Mouse (Mus musculus): ENCODE data around the gene Crocc2. TPM values are rescaled to one million over a fixed set of nuclear protein-coding genes. Genes with fewer than 3 reads are reported as not detected.

Gene Crocc2
- polyA plus RNA-seq, 2 experiments = 0.02 TPM; not detected in 1

- no peak for TF ChIP-seq EP300 (IDR thresholded peaks at IDR 0.05; ENCODE audit: low read depth)
- TF ChIP-seq CTCF (IDR thresholded peaks at IDR 0.05; ENCODE audit: low read depth) = no peak
- WGBS (ENCODE audit: insufficient replicate concordance) = 51% methylated on average over 10 of the region's 10 CpGs
Observed at GRCm38 (mm10) chr1:93161921-93162320, 6.6 kb upstream of the Crocc2 start.

GRCm38 (mm10) chr1:93162588-93162987 lies 5.9 kb upstream of the Crocc2 start:
- Histone ChIP-seq H3K9me3 (ENCODE audit: control insufficient read depth, low read length) (no peaks in the 10 kb centered on the region), H3K27ac (no peak overlapping the region), H3K27me3 (ENCODE audit: control insufficient read depth, insufficient read depth, low read length) (no peaks in the 10 kb centered on the region), H3K4me3 (ENCODE audit: insufficient read depth in 1 of 2, low read depth in 2 of 2, low read length in 2 of 2) (no peak overlapping the region), H3K36me3 (replicated peaks; ENCODE audit: control insufficient read depth, insufficient read depth, low read depth) (no peaks in the 10 kb centered on the region), H3K9ac (replicated peaks) (no peak overlapping the region), H3K4me1 (replicated peaks; ENCODE audit: control insufficient read depth in 2 of 2, insufficient read depth in 2 of 2, low read length in 1 of 2) (no peaks in the 10 kb centered on the region), H3K4me2 (ENCODE audit: low read depth) (no peak overlapping the region)
- TF ChIP-seq EP300 (IDR thresholded peaks at IDR 0.05; ENCODE audit: low read depth) (no peak), CTCF (IDR thresholded peaks at IDR 0.05; ENCODE audit: low read depth) (no peak)
- DNase-seq (ENCODE audit: low read depth in 3 of 3, low spot score in 3 of 3) (no peak), ATAC-seq (ENCODE audit: insufficient read depth) (no peak)
- WGBS (ENCODE audit: insufficient replicate concordance) = 58% methylated on average over 7 of the region's 7 CpGs

More at GRCm38 (mm10) chr1:93161921-93162320, 6.6 kb upstream of the Crocc2 start:
- ATAC-seq (ENCODE audit: insufficient read depth) = no peak
- Histone ChIP-seq H3K27me3 (ENCODE audit: control insufficient read depth, insufficient read depth, low read length) (no peaks in the 10 kb centered on the region), H3K9me3 (ENCODE audit: control insufficient read depth, low read length) (no peaks in the 10 kb centered on the region), H3K9ac (replicated peaks) (no peak overlapping the region), H3K36me3 (replicated peaks; ENCODE audit: control insufficient read depth, insufficient read depth, low read depth) (no peaks in the 10 kb centered on the region), H3K4me3 (ENCODE audit: insufficient read depth in 1 of 2, low read depth in 2 of 2, low read length in 2 of 2) (no peak overlapping the region), H3K4me2 (ENCODE audit: low read depth) (no peak overlapping the region), H3K4me1 (replicated peaks; ENCODE audit: control insufficient read depth in 2 of 2, insufficient read depth in 2 of 2, low read length in 1 of 2) (no peaks in the 10 kb centered on the region), H3K27ac (no peak overlapping the region)
- DNase-seq (ENCODE audit: low read depth in 3 of 3, low spot score in 3 of 3) = no peak

- WGBS (ENCODE audit: insufficient replicate concordance) = 50% methylated on average over 9 of the region's 9 CpGs
- no peak for ATAC-seq (ENCODE audit: insufficient read depth)
- Histone ChIP-seq H3K4me1 (replicated peaks; ENCODE audit: control insufficient read depth in 2 of 2, insufficient read depth in 2 of 2, low read length in 1 of 2) (no peaks in the 10 kb centered on the region), H3K4me3 (ENCODE audit: insufficient read depth in 1 of 2, low read depth in 2 of 2, low read length in 2 of 2) (no peak overlapping the region), H3K9ac (replicated peaks) (no peak overlapping the region), H3K4me2 (ENCODE audit: low read depth) (no peak overlapping the region), H3K36me3 (replicated peaks; ENCODE audit: control insufficient read depth, insufficient read depth, low read depth) (no peaks in the 10 kb centered on the region), H3K27me3 (ENCODE audit: control insufficient read depth, insufficient read depth, low read length) (no peaks in the 10 kb centered on the region), H3K27ac (no peak overlapping the region), H3K9me3 (ENCODE audit: control insufficient read depth, low read length) (no peaks in the 10 kb centered on the region)
- no peak for TF ChIP-seq CTCF (IDR thresholded peaks at IDR 0.05; ENCODE audit: low read depth)
- no peak for DNase-seq (ENCODE audit: low read depth in 3 of 3, low spot score in 3 of 3)
Observed at GRCm38 (mm10) chr1:93165447-93165846, 3.1 kb upstream of the Crocc2 start.

- Histone ChIP-seq H3K4me1 (replicated peaks; ENCODE audit: control insufficient read depth in 2 of 2, insufficient read depth in 2 of 2, low read length in 1 of 2) (no peaks in the 10 kb centered on the region), H3K36me3 (replicated peaks; ENCODE audit: control insufficient read depth, insufficient read depth, low read depth) (no peaks in the 10 kb centered on the region), H3K4me3 (ENCODE audit: insufficient read depth in 1 of 2, low read depth in 2 of 2, low read length in 2 of 2) (no peak overlapping the region), H3K27ac (no peak overlapping the region), H3K9ac (replicated peaks) (no peak overlapping the region), H3K27me3 (ENCODE audit: control insufficient read depth, insufficient read depth, low read length) (no peaks in the 10 kb centered on the region), H3K4me2 (ENCODE audit: low read depth) (no peak overlapping the region), H3K9me3 (ENCODE audit: control insufficient read depth, low read length) (no peaks in the 10 kb centered on the region)
- TF ChIP-seq CTCF (IDR thresholded peaks at IDR 0.05; ENCODE audit: low read depth) (no peak), EP300 (IDR thresholded peaks at IDR 0.05; ENCODE audit: low read depth) (no peak)
- whole genome bisulfite sequencing (ENCODE audit: insufficient replicate concordance) = 59% methylated on average over 11 of the region's 11 CpGs
- DNase-seq (ENCODE audit: low read depth in 3 of 3, low spot score in 3 of 3) (no peak), ATAC-seq (ENCODE audit: insufficient read depth) (no peak)
Observed at GRCm38 (mm10) chr1:93166346-93167079, 2.0 kb upstream of the Crocc2 start.

GRCm38 (mm10) chr1:93173665-93174064 lies 5.1 kb downstream of the Crocc2 start:
- no peak overlapping the region for H3K27ac ChIP-seq
- 39% methylated on average over 4 of the region's 4 CpGs for WGBS (ENCODE audit: insufficient replicate concordance)
- no peak for DNase-seq (ENCODE audit: low read depth in 3 of 3, low spot score in 3 of 3)

More at GRCm38 (mm10) chr1:93173665-93174064, 5.1 kb downstream of the Crocc2 start:
- TF ChIP-seq CTCF (IDR thresholded peaks at IDR 0.05; ENCODE audit: low read depth) = no peak
- no peak for TF ChIP-seq EP300 (IDR thresholded peaks at IDR 0.05; ENCODE audit: low read depth)
- Histone ChIP-seq H3K4me1 (replicated peaks; ENCODE audit: control insufficient read depth in 2 of 2, insufficient read depth in 2 of 2, low read length in 1 of 2) (no peaks in the 10 kb centered on the region), H3K4me2 (ENCODE audit: low read depth) (no peak overlapping the region), H3K4me3 (ENCODE audit: insufficient read depth in 1 of 2, low read depth in 2 of 2, low read length in 2 of 2) (no peak overlapping the region), H3K36me3 (replicated peaks; ENCODE audit: control insufficient read depth, insufficient read depth, low read depth) (no peaks in the 10 kb centered on the region), H3K27me3 (ENCODE audit: control insufficient read depth, insufficient read depth, low read length) (no peaks in the 10 kb centered on the region; the same call in none of the 2 replicates), H3K9ac (replicated peaks) (no peak overlapping the region), H3K9me3 (ENCODE audit: control insufficient read depth, low read length) (no peaks in the 10 kb centered on the region)
- no peak for ATAC-seq (ENCODE audit: insufficient read depth)
